Mouse (Mus musculus) forebrain, embryonic 15.5 days (tissue): ENCODE results near the gene Ppp1r12a. TPM values are rescaled to one million over a fixed set of nuclear protein-coding genes. Genes with fewer than 3 reads are reported as not detected.
"Not testable (repeated sequence)": the region's sequence is repeated elsewhere in the genome, so short reads cannot be mapped to it uniquely, and the experiment has no call there.

ENCODE experiments used
- ATAC-seq: fragments of 200-750 bp; cut with Nextera tagmentation; replicated peaks from 2 replicates; pipeline ENCODE4 v1.8.0; 2017; ENCODE audit warnings: mild to moderate bottlenecking, moderate TSS enrichment, moderate library complexity
- H3K27ac ChIP-seq: fragments of 300-500 bp; sonication (generic); replicated peaks from 2 replicates; pipeline ENCODE4 v1.5.1; 2015; ENCODE audit warnings: mild to moderate bottlenecking, inconsistent platforms
- H3K27me3 ChIP-seq: fragments of 300-500 bp; sonication (generic); 2 replicates; pipeline ENCODE4 v1.6.1; 2015; ENCODE audit warnings: inconsistent platforms
- H3K36me3 ChIP-seq: fragments of 300-500 bp; sonication (generic); 2 replicates; pipeline ENCODE4 v1.6.1; 2015; ENCODE audit warnings: mild to moderate bottlenecking, inconsistent platforms
- H3K4me1 ChIP-seq: fragments of 300-500 bp; sonication (generic); 2 replicates; pipeline ENCODE4 v1.6.1; 2015; ENCODE audit warnings: inconsistent platforms
- H3K4me2 ChIP-seq: fragments of 300-500 bp; sonication (generic); replicated peaks from 2 replicates; pipeline ENCODE4 v1.6.1; 2015; ENCODE audit warnings: mild to moderate bottlenecking, inconsistent platforms
- H3K4me3 ChIP-seq: fragments of 300-500 bp; sonication (generic); 2 replicates; pipeline ENCODE4 v1.5.1; 2015; ENCODE audit warnings: mild to moderate bottlenecking, inconsistent platforms
- H3K9ac ChIP-seq: fragments of 300-500 bp; sonication (generic); replicated peaks from 2 replicates; pipeline ENCODE4 v1.6.1; 2015; ENCODE audit warnings: mild to moderate bottlenecking, inconsistent platforms
- H3K9me3 ChIP-seq: fragments of 300-500 bp; sonication (generic); 2 replicates; pipeline ENCODE4 v1.6.1; 2016; ENCODE audit warnings: inconsistent platforms
- WGBS: fragments of 180-500 bp; shearing (Covaris S2); methylation state at CpG from one replicate; pipeline ENCODE4 v1.1.7; 2015; ENCODE audit warnings: mixed read lengths; 5-methylcytosine and 5-hydroxymethylcytosine counted together
- polyA plus RNA-seq: library from polyadenylated mRNA; unstranded; fragments of >200 nt; fragmentation: Nextera tagmentation; extraction: Ambion mirVana; gene quantifications from 2 replicates; pipeline ENCODE4 v1.2.1, GENCODE M21; 2015

Ppp1r12a gene
- polyA plus RNA-seq, 1 experiment from 2014 or later, result 82.4 TPM

DNA sequence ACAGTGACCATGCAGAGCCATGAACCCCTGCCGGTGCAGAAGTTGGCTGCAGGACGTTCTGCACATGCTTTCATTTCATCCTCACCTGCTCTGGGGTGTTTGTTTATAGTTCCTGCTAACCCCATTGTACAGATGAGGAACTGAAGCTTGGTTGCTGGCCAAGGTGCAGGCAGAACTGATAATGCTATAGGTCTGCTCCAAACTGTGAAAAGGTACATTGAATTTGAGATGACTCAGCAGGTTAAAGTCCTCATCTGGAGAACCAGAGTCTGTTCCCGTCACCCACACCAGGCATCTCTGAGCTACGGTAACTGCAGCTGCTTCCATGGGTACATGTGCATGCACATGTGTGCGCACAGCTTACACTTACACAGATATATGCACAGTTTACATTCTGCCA is 62.4 kb downstream of the Ppp1r12a start:
- 96% methylated on average over 5 of the region's 5 CpGs for WGBS
- no peaks in the 10 kb centered on the region for H3K9me3 ChIP-seq
- H3K27me3 ChIP-seq, result no peaks in the 10 kb centered on the region
- no peak overlapping the region for H3K9ac ChIP-seq
- H3K4me3 ChIP-seq, result no peak overlapping the region
- no peak for ATAC-seq
- H3K4me1 ChIP-seq, result no peaks in the 10 kb centered on the region
- no peak overlapping the region for H3K4me2 ChIP-seq
- H3K27ac ChIP-seq, result no peak overlapping the region
- peaks cover 4% of the 10 kb centered on the region; the same call in 1 of the 2 replicates for H3K36me3 ChIP-seq

GRCm38 (mm10) chr10:108237049-108237448 is 75.1 kb downstream of the Ppp1r12a start:
- Histone ChIP-seq H3K4me3 (no peak overlapping the region), H3K4me2 (no peak overlapping the region), H3K9ac (no peak overlapping the region), H3K36me3 (peaks cover 18% of the 10 kb centered on the region; the same call in 1 of the 2 replicates), H3K27ac (no peak overlapping the region), H3K9me3 (no peaks in the 10 kb centered on the region), H3K27me3 (no peaks in the 10 kb centered on the region), H3K4me1 (no peaks in the 10 kb centered on the region)
- 94% methylated on average over 3 of the region's 3 CpGs for WGBS
- ATAC-seq, result no peak

GRCm38 (mm10) chr10:108239061-108239460 is 77.1 kb downstream of the Ppp1r12a start:
- Histone ChIP-seq H3K27ac (no peak overlapping the region), H3K9me3 (no peaks in the 10 kb centered on the region), H3K36me3 (peaks cover 20% of the 10 kb centered on the region; the same call in 1 of the 2 replicates), H3K4me2 (no peak overlapping the region), H3K4me3 (no peak overlapping the region), H3K27me3 (no peaks in the 10 kb centered on the region), H3K9ac (no peak overlapping the region), H3K4me1 (no peaks in the 10 kb centered on the region)
- 61% methylated on average over 10 of the region's 10 CpGs for WGBS
- no peak for ATAC-seq

DNA sequence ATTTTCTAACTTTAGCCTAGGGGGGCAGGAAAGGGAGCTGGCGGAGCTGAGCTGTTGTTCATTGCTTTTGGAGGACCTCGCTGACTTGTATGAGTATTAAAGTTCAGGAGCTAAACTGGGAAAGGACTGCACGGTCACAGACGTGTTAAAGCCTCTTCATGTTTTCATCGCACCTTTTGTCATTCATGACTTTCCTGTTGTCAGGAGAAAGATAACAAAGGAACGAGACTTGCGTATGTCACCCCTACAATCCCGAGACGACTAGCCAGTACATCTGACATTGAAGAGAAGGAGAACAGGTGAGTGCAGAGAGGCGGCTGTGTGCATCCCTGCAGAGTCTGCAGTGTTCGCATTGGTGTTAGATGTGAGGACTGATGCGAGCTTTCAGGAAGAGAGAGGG is 88.7 kb downstream of the Ppp1r12a start:
- H3K27me3 ChIP-seq, result no peaks in the 10 kb centered on the region
- no peak overlapping the region for H3K4me3 ChIP-seq
- no peak overlapping the region for H3K9ac ChIP-seq
- no peak overlapping the region for H3K27ac ChIP-seq
- ATAC-seq, result no peak
- H3K4me2 ChIP-seq, result no peak overlapping the region
- WGBS, result 84% methylated on average over 12 of the region's 12 CpGs
- H3K4me1 ChIP-seq, result no peaks in the 10 kb centered on the region
- no peaks in the 10 kb centered on the region for H3K9me3 ChIP-seq
- H3K36me3 ChIP-seq, result peaks cover 28% of the 10 kb centered on the region

- H3K9me3 ChIP-seq, result no peaks in the 10 kb centered on the region
- H3K27me3 ChIP-seq, result no peaks in the 10 kb centered on the region
- H3K9ac ChIP-seq, result no peak overlapping the region
- no peak overlapping the region for H3K27ac ChIP-seq
- no peak for ATAC-seq
- no peaks in the 10 kb centered on the region for H3K4me1 ChIP-seq
- peaks cover 28% of the 10 kb centered on the region for H3K36me3 ChIP-seq
- no peak overlapping the region for H3K4me3 ChIP-seq
- no peak overlapping the region for H3K4me2 ChIP-seq
- WGBS, result 68% methylated on average over 2 of the region's 2 CpGs
Measured at GRCm38 (mm10) chr10:108251181-108251580, 89.2 kb downstream of the Ppp1r12a start.

GRCm38 (mm10) chr10:108255812-108256376 is 93.9 kb downstream of the Ppp1r12a start:
- H3K27me3 ChIP-seq, result no peaks in the 10 kb centered on the region
- no peaks in the 10 kb centered on the region for H3K9me3 ChIP-seq
- ATAC-seq, result no peak
- no peak overlapping the region for H3K9ac ChIP-seq
- H3K4me3 ChIP-seq, result no peak overlapping the region
- no peak overlapping the region for H3K4me2 ChIP-seq
- H3K4me1 ChIP-seq, result no peaks in the 10 kb centered on the region
- peaks cover 26% of the 10 kb centered on the region for H3K36me3 ChIP-seq
- 92% methylated on average over 7 of the region's 7 CpGs for WGBS
- H3K27ac ChIP-seq, result no peak overlapping the region

DNA sequence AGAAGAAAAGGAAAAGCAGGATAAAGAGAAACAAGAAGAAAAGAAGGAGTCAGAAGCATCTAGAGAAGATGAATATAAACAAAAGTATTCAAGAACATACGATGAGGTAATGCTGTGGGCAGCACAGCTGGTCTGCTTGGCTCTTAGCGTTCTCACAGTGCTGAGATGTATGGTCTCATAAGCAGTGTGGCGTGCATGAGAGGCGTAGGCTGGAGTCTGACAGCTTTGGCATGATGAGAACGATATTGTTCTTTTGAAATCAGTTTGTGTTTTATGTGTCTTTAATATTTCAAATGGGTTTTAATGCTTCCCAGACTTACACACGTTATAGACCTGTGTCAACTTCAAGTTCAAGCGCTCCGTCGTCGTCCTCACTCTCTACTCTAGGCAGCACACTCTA is 98.9 kb downstream of the Ppp1r12a start:
- H3K4me1 ChIP-seq, result no peaks in the 10 kb centered on the region
- no peak overlapping the region for H3K4me3 ChIP-seq
- no peak overlapping the region for H3K9ac ChIP-seq
- peak; percentile 76 for ATAC-seq
- peaks cover 36% of the 10 kb centered on the region for H3K36me3 ChIP-seq
- H3K9me3 ChIP-seq, result no peaks in the 10 kb centered on the region
- H3K4me2 ChIP-seq, result no peak overlapping the region
- no peak overlapping the region for H3K27ac ChIP-seq
- H3K27me3 ChIP-seq, result no peaks in the 10 kb centered on the region
- 75% methylated on average over 10 of the region's 10 CpGs for WGBS

DNA sequence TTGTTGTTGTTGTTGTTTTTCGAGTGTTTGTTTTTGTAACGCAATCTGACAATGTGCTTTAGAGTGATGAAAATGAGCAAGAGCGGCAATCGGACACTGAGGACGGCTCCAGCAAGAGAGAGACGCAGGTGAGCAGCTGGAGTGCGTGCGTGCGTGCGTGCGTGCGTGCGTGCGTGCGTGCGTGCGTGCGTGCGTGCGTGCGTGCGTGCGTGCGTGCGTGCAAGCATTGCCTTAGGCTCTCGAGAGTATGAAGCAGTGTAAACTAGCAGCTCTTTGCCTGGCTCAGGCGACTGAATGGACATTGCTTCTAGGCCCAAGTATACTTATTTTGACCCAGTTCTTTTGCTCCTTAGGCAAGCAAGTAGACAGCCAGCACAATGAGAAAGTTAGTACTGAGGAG is 102.6 kb downstream of the Ppp1r12a start:
- H3K36me3 ChIP-seq, result peaks cover 46% of the 10 kb centered on the region
- no peak overlapping the region for H3K9ac ChIP-seq
- WGBS, result 96% methylated on average over 27 of the region's 27 CpGs
- no peak overlapping the region for H3K4me3 ChIP-seq
- no peaks in the 10 kb centered on the region for H3K9me3 ChIP-seq
- no peaks in the 10 kb centered on the region for H3K27me3 ChIP-seq
- no peak overlapping the region for H3K4me2 ChIP-seq
- no peak for ATAC-seq
- H3K4me1 ChIP-seq, result no peaks in the 10 kb centered on the region
- no peak overlapping the region for H3K27ac ChIP-seq

DNA sequence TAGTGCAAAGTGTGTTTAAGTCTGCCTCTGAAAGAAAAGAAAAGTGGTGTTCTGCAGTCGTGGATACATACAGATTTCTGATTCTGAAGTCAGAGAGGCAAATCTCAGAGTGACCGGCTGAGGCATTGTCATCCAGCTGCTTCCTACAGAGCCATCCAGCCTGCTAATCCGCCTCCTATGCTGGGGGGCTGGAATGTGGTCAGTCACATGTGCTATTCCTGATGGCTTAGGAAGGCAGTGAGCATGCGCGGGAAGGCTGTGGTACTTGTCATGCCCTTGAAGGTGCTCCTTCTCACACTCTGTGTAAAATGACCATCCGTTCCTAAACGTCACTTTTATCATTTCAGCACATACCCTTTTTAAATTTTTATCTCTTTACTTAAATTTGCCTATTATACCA is 109.2 kb downstream of the Ppp1r12a start:
- Histone ChIP-seq H3K27ac (no peak overlapping the region), H3K4me3 (no peak overlapping the region), H3K27me3 (no peaks in the 10 kb centered on the region), H3K4me2 (no peak overlapping the region), H3K36me3 (peaks cover 49% of the 10 kb centered on the region), H3K9me3 (no peaks in the 10 kb centered on the region), H3K4me1 (no peaks in the 10 kb centered on the region), H3K9ac (no peak overlapping the region)
- WGBS, result 70% methylated on average over 7 of the region's 7 CpGs
- no peak for ATAC-seq

DNA sequence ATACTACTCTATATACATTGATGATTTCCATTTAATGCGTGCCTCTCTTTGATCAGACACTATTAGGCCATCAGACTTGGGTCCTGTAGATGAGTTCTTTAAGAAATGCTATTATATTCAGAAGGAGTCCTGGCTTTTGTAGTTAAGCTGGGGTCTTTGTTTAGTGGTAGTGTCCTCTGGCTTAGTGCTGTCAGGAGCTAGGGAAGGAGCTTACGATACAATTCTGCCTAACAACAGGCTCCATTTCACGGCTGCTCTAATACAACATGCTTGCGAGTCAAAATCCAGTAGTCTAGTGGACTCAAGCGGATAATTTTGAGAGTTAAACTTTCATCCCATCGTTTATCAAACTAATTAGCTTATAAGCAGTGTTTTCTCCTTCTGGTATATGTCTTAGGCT is 114.7 kb downstream of the Ppp1r12a start:
- no peaks in the 10 kb centered on the region for H3K9me3 ChIP-seq
- H3K36me3 ChIP-seq, result peaks cover 35% of the 10 kb centered on the region

DNA sequence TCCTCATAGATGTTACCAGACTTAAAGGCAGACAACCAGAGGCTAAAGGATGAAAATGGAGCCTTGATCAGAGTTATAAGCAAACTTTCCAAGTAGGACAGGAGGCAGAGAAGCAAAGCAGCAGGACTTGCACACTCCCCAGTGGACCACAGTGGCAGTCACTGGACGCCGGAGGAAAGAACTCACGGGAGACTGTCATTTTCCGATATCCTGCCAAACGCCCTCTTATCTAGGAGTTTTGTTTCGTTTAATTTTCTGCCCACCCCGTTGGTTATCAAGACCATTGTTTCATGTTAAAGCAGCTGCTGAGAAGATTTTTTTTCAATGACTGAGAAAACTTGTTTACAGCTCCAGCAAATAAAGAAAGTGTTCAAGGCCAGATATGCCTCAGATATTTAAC is 115.2 kb downstream of the Ppp1r12a start:
- Histone ChIP-seq H3K4me1 (no peaks in the 10 kb centered on the region), H3K4me3 (no peak overlapping the region), H3K9me3 (no peaks in the 10 kb centered on the region), H3K36me3 (peaks cover 32% of the 10 kb centered on the region), H3K4me2 (no peak overlapping the region), H3K9ac (no peak overlapping the region), H3K27ac (no peak overlapping the region), H3K27me3 (no peaks in the 10 kb centered on the region)
- WGBS, result 82% methylated on average over 7 of the region's 7 CpGs
- ATAC-seq, result no peak

More for the DNA sequence above, 114.7 kb downstream of the Ppp1r12a start:
- Histone ChIP-seq H3K9ac (no peak overlapping the region), H3K4me3 (no peak overlapping the region), H3K4me2 (no peak overlapping the region), H3K27me3 (no peaks in the 10 kb centered on the region), H3K27ac (no peak overlapping the region), H3K4me1 (no peaks in the 10 kb centered on the region)
- no peak for ATAC-seq
- WGBS, result 71% methylated on average over 6 of the region's 6 CpGs

- H3K9me3 ChIP-seq, H3K27ac ChIP-seq, H3K4me3 ChIP-seq, H3K4me2 ChIP-seq, ATAC-seq, H3K4me1 ChIP-seq, H3K9ac ChIP-seq, H3K27me3 ChIP-seq: not testable (repeated sequence)
- WGBS, result 97% methylated on average over 4 of the region's 5 CpGs
- peaks cover 16% of the 10 kb centered on the region; the same call in 1 of the 2 replicates for H3K36me3 ChIP-seq
Measured at GRCm38 (mm10) chr10:108281099-108281498, 119.1 kb downstream of the Ppp1r12a start.

- no peak overlapping the region for H3K4me2 ChIP-seq
- peaks cover 13% of the 10 kb centered on the region; the same call in 1 of the 2 replicates for H3K36me3 ChIP-seq
- ATAC-seq, result no peak
- H3K4me3 ChIP-seq, result no peak overlapping the region
- no peaks in the 10 kb centered on the region for H3K9me3 ChIP-seq
- H3K27ac ChIP-seq, result no peak overlapping the region
- H3K4me1 ChIP-seq, result no peaks in the 10 kb centered on the region
- no peak overlapping the region for H3K9ac ChIP-seq
- H3K27me3 ChIP-seq, result no peaks in the 10 kb centered on the region
- WGBS, result 95% methylated on average over 6 of the region's 6 CpGs
Measured at GRCm38 (mm10) chr10:108282351-108282750, 120.4 kb downstream of the Ppp1r12a start.
